Mouse (Mus musculus) E14TG2a.4 (cell line): ENCODE data around the gene Gemin7.

Source experiments
- CTCF ChIP-seq: conservative IDR thresholded peaks from 2 replicates; pipeline ENCODE4 v1.5.1; 2014; ENCODE audit warnings: low read length
- NANOG ChIP-seq: IDR thresholded peaks from 2 replicates; pipeline ENCODE4 v1.6.1; 2014; ENCODE audit warnings: borderline replicate concordance, low read length, mixed read lengths
- POU5F1 ChIP-seq: IDR thresholded peaks from 2 replicates; pipeline ENCODE4 v1.6.1; 2014; ENCODE audit warnings: low read length, borderline replicate concordance

GRCm38 (mm10) chr7:19610969-19611368 lies 33.6 kb upstream of the Gemin7 start:
- TF ChIP-seq NANOG (no peak), CTCF (peak; percentile 69), POU5F1 (no peak)
